Mouse (Mus musculus) forebrain, embryonic 10.5 days (tissue): ENCODE measurements around the gene Nobox. TPM values are rescaled to one million over a fixed set of nuclear protein-coding genes. Genes with fewer than 3 reads are reported as not detected.

Source experiments
- DNase-seq: peaks from one replicate; pipeline ENCODE4 v3.0.0-alpha.2; 2017; ENCODE audit warnings: low spot score; ENCODE audit errors: extremely low spot score
- H3K27ac ChIP-seq: fragments of 300-500 bp; sonication (generic); 2 replicates; pipeline ENCODE4 v1.5.1; 2016; ENCODE audit warnings: mild to moderate bottlenecking
- H3K27me3 ChIP-seq: fragments of 300-500 bp; sonication (generic); 2 replicates; pipeline ENCODE4 v1.6.1; 2016; ENCODE audit warnings: mild to moderate bottlenecking; ENCODE audit not compliant: poor library complexity, severe bottlenecking
- H3K36me3 ChIP-seq: fragments of 300-500 bp; sonication (generic); replicated peaks from 2 replicates; pipeline ENCODE4 v1.6.1; 2016; ENCODE audit warnings: mild to moderate bottlenecking, moderate library complexity
- H3K4me1 ChIP-seq: fragments of 300-500 bp; sonication (generic); 2 replicates; pipeline ENCODE4 v1.6.1; 2016
- H3K4me3 ChIP-seq: fragments of 300-500 bp; sonication (generic); 2 replicates; pipeline ENCODE4 v1.5.1; 2016; ENCODE audit warnings: mild to moderate bottlenecking, moderate library complexity
- H3K9me3 ChIP-seq: fragments of 300-500 bp; sonication (generic); 2 replicates; pipeline ENCODE4 v1.6.1; 2016; ENCODE audit warnings: mild to moderate bottlenecking, moderate library complexity
- WGBS: fragments of 180-500 bp; shearing (Covaris S2); methylation state at CpG from one replicate; pipeline ENCODE4 v1.1.7; 2016; 5-methylcytosine and 5-hydroxymethylcytosine counted together
- polyA plus RNA-seq: library from polyadenylated mRNA; unstranded; fragments of >200 nt; fragmentation: Nextera tagmentation; extraction: Ambion mirVana; gene quantifications from 2 replicates; pipeline ENCODE4 v1.2.1, GENCODE M21; 2016

The Nobox gene
- not detected in 2 replicates for polyA plus RNA-seq

DNA sequence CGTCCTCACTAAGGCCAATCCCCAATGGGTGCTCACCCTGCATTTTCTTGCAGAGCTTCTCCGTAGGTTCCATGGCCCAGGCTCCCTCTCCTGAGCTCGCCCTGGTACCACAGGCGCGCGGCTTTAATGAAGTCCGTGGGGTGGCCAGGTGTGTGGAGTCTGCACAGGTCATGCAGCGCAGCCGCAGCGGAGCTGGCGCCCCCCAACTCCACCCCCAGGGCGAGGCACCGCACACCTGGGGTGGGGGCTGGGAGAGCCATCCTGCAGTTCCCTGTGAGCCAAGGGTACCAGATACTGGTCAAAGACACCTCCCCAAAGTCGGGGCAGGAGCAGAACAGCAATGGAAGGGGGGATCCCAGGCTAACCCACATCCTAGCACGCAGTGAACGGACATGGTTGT, at the start of gene Nobox:
Gene Nobox, minus strand, starts transcription at position 101 of the 400 bp plus-strand sequence.
- H3K4me3 ChIP-seq, result no peak within 1 kb of the TSS
- WGBS, result 66% methylated on average over 16 of the region's 16 CpGs
- H3K27me3 ChIP-seq, result no peaks in the 10 kb centered on the region
- peaks cover 7% of the 10 kb centered on the region for H3K4me1 ChIP-seq
- H3K36me3 ChIP-seq, result no peaks in the 10 kb centered on the region
- no peaks in the 10 kb centered on the region for H3K9me3 ChIP-seq
- DNase-seq, result no peak
- no peak within 1 kb of the TSS for H3K27ac ChIP-seq

DNA sequence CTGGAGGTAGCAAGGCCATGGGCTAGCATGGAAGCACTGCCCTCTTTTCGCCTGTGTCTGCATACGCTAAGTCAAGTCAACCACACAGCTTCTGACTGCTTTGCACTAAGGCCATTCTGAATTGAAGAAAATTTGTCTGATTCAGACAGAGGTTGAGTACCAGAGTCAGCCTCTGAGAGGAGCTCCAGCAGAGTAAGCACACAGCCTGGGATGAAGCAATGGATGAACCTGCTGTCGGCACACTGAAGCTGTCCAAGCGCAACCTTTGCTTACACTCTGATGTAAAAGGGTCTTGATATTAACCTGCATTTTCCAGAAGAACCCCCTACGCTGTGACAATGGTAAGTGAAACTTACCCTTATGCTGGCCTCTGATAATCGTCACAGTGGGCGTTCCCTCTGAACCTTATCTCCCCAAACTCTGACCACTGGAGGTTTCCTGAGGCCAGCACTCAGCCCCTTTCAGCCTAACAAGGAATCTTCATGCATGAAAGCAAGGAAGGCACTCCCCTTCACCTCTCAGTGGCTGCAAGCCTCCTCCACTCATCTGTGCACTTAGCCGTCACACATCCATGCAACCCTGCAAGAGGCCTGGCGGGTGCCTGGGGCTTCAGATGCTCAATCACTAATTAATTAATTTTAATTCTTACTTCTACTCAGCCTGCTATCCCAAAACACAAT, 45.3 kb upstream of the Nobox start:
- no peak for DNase-seq
- Histone ChIP-seq H3K27ac (no peak overlapping the region), H3K27me3 (no peaks in the 10 kb centered on the region), H3K36me3 (no peaks in the 10 kb centered on the region), H3K4me3 (no peak overlapping the region), H3K9me3 (no peaks in the 10 kb centered on the region), H3K4me1 (peaks cover 9% of the 10 kb centered on the region)
- 85% methylated on average over 9 of the region's 9 CpGs for WGBS

DNA sequence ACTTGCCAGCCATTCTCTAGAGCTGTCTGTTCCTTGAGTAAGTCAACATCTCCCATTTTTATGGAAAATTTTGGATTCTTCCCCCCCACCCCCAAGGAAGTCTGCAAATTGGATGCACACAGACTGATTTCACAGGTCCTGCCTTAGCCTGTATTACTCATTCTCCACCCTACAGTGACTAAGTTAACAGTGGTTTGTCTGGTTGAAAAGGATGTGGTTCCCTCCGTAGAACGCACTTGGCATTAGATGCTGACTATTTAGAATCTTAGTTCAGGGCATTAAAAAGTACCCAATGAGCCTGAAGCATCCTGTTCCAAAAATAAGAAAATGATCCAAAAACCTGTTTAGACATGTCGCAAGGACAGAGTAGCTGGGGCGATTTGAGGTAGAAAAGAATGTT, 44.1 kb upstream of the Nobox start:
- Histone ChIP-seq H3K4me1 (peaks cover 9% of the 10 kb centered on the region), H3K27me3 (no peaks in the 10 kb centered on the region), H3K36me3 (no peaks in the 10 kb centered on the region), H3K9me3 (no peaks in the 10 kb centered on the region), H3K27ac (no peak overlapping the region), H3K4me3 (no peak overlapping the region)
- no peak for DNase-seq
- 93% methylated on average over 4 of the region's 4 CpGs for WGBS

GRCm38 (mm10) chr6:43349083-43349482, 39.7 kb upstream of the Nobox start:
- Histone ChIP-seq H3K27ac (no peak overlapping the region), H3K9me3 (no peaks in the 10 kb centered on the region), H3K27me3 (no peaks in the 10 kb centered on the region), H3K4me3 (no peak overlapping the region), H3K36me3 (no peaks in the 10 kb centered on the region), H3K4me1 (no peaks in the 10 kb centered on the region)
- no peak for DNase-seq
- 76% methylated on average over 4 of the region's 4 CpGs for WGBS

GRCm38 (mm10) chr6:43347637-43348036, 38.3 kb upstream of the Nobox start:
- H3K27me3 ChIP-seq, result no peaks in the 10 kb centered on the region
- H3K9me3 ChIP-seq, result no peaks in the 10 kb centered on the region
- no peak for DNase-seq
- no peak overlapping the region for H3K4me3 ChIP-seq
- no peak overlapping the region for H3K27ac ChIP-seq
- no peaks in the 10 kb centered on the region for H3K36me3 ChIP-seq
- WGBS, result 84% methylated on average over 1 of the region's 1 CpGs
- no peaks in the 10 kb centered on the region for H3K4me1 ChIP-seq

DNA sequence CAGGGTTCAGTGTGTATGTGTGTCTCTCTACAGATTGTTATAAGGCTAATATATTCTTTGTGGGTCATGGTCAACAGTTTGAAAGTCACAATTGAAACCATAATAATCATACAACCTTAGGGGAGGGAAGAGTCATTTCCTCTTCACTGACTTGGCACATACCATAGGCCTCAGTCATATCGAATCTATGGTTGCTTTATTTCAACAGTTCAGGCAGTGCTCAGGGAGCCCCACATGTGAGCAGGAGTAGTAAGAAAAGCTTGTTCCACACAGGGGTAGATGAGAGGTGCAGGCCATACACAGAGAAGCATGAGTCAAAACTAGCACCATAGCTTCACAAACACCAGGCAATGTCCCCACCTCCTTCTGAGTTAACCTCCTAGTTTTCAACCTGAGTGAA, 33.7 kb upstream of the Nobox start:
- whole genome bisulfite sequencing, result 97% methylated on average over 1 of the region's 1 CpGs
- Histone ChIP-seq H3K4me3 (no peak overlapping the region), H3K4me1 (peaks cover 18% of the 10 kb centered on the region; the same call in 1 of the 2 replicates), H3K27ac (no peak overlapping the region), H3K36me3 (no peaks in the 10 kb centered on the region), H3K9me3 (no peaks in the 10 kb centered on the region), H3K27me3 (no peaks in the 10 kb centered on the region)
- DNase-seq, result no peak

GRCm38 (mm10) chr6:43342386-43342785, 33.0 kb upstream of the Nobox start:
- no peak for DNase-seq
- Histone ChIP-seq H3K4me1 (peaks cover 21% of the 10 kb centered on the region; the same call in 1 of the 2 replicates), H3K4me3 (no peak overlapping the region), H3K36me3 (no peaks in the 10 kb centered on the region), H3K27me3 (no peaks in the 10 kb centered on the region), H3K9me3 (no peaks in the 10 kb centered on the region), H3K27ac (no peak overlapping the region)
- 83% methylated on average over 2 of the region's 2 CpGs for WGBS

DNA sequence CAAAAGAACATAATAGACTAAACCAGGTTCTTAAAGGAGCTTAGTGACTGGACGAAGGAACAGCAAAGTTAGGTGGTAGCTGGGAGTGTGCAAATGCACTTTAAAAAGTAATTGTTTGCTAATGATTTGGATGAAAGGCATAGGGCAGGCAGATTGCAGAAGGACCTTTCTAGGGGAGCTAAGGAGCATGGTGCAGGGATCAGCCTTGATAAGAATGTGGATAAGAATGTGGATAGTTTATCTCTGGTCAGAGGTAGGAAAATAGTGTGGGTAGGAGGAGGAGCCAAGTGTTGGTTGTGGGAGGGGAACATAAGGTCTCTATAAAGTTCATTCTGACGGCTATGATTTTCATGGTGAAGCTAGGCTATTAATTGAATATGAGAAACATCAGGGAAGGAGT, 29.4 kb upstream of the Nobox start:
- Histone ChIP-seq H3K27me3 (no peaks in the 10 kb centered on the region), H3K4me1 (peaks cover 21% of the 10 kb centered on the region; the same call in 1 of the 2 replicates), H3K27ac (no peak overlapping the region), H3K36me3 (no peaks in the 10 kb centered on the region), H3K4me3 (no peak overlapping the region), H3K9me3 (no peaks in the 10 kb centered on the region)
- WGBS, result 61% methylated on average over 2 of the region's 2 CpGs
- DNase-seq, result no peak

DNA sequence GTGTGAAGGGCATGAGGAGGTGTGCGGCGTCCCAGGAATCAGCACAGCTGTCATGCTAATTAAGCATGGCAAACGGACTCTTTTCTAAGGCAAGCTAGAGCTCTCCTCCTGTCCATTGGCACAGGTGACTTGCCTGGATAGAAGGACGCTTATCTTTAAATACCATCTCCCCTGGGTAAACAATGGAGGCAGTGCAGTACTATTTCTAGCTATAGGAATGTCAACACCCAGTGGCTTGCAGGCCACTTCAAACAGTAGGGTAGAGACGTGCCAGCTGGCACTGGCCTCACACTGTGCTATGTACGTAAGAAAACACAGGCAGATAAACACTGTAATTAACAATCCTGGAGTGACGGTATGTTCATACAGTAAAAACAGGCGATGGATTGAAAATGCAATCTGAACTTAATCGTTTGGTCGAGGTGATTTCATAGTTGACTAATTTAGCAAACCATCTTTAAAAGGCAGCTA, 28.2 kb upstream of the Nobox start:
- no peaks in the 10 kb centered on the region for H3K27me3 ChIP-seq
- H3K36me3 ChIP-seq, result no peaks in the 10 kb centered on the region
- H3K4me3 ChIP-seq, result no peak overlapping the region
- WGBS, result 71% methylated on average over 10 of the region's 10 CpGs
- no peak overlapping the region for H3K27ac ChIP-seq
- DNase-seq, result no peak
- H3K4me1 ChIP-seq, result peaks cover 26% of the 10 kb centered on the region; the same call in 1 of the 2 replicates
- H3K9me3 ChIP-seq, result no peaks in the 10 kb centered on the region

- 90% methylated on average over 3 of the region's 3 CpGs for WGBS
- peaks cover 21% of the 10 kb centered on the region; the same call in 1 of the 2 replicates for H3K4me1 ChIP-seq
- H3K4me3 ChIP-seq, result no peak overlapping the region
- no peaks in the 10 kb centered on the region for H3K27me3 ChIP-seq
- H3K27ac ChIP-seq, result no peak overlapping the region
- H3K36me3 ChIP-seq, result no peaks in the 10 kb centered on the region
- DNase-seq, result no peak
- H3K9me3 ChIP-seq, result no peaks in the 10 kb centered on the region
These were observed 26.4 kb upstream of the Nobox start for GRCm38 (mm10) chr6:43335619-43336234.

DNA sequence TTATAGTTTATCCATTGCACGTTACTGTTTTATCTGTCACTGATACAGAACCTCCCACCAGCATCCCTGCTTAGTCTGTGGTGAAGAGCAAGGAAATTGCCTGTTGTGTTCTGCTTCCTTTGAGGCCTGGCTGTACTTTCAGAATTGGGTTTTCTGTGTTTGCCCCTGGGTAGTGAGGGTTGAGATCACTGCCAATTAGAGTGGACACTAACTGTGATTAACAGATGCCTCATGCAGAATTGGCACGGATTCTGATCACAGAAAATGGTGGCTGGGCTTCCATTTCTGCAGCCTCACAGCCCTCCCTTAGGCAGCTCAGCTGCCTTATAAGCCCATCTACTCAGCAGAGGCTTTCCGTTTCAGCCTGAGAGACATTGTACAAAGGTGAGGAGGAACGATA, 24.1 kb upstream of the Nobox start:
- Histone ChIP-seq H3K4me3 (no peak overlapping the region), H3K27ac (no peak overlapping the region), H3K4me1 (peaks cover 9% of the 10 kb centered on the region; the same call in 1 of the 2 replicates), H3K36me3 (no peaks in the 10 kb centered on the region), H3K27me3 (no peaks in the 10 kb centered on the region), H3K9me3 (no peaks in the 10 kb centered on the region)
- DNase-seq, result no peak
- 66% methylated on average over 4 of the region's 4 CpGs for WGBS

GRCm38 (mm10) chr6:43312961-43313656, 3.8 kb upstream of the Nobox start:
- peaks cover 7% of the 10 kb centered on the region for H3K4me1 ChIP-seq
- peak overlapping the region; percentile 53; the same call in 1 of the 2 replicates for H3K27ac ChIP-seq
- H3K36me3 ChIP-seq, result no peaks in the 10 kb centered on the region
- WGBS, result 67% methylated on average over 8 of the region's 8 CpGs
- no peaks in the 10 kb centered on the region for H3K27me3 ChIP-seq
- no peak for DNase-seq
- no peak overlapping the region for H3K4me3 ChIP-seq
- no peaks in the 10 kb centered on the region for H3K9me3 ChIP-seq

DNA sequence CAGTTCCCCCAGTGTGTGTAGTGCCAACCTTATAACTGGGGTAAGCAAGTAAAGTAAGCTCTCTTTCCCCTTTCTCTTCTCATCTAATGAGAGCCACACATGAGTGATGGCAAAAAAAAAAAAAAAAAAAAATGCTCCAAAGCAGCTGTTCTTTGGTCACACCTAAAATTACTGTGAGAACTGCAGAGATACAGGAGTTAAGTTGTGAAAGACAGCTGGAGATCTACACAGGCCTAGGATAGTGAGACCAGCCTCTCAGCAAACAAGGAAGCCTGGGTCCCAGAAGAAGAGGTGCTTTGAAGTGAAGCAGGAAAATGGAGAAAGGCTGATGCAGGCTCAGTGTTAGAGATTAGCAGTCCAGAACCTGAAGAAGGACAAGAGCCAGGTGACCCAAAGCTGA, 3.2 kb upstream of the Nobox start:
- no peaks in the 10 kb centered on the region for H3K9me3 ChIP-seq
- H3K36me3 ChIP-seq, result no peaks in the 10 kb centered on the region
- peak overlapping the region; percentile 53; the same call in 1 of the 2 replicates for H3K27ac ChIP-seq
- DNase-seq, result no peak
- H3K4me3 ChIP-seq, result no peak overlapping the region
- no peaks in the 10 kb centered on the region for H3K27me3 ChIP-seq
- peaks cover 7% of the 10 kb centered on the region for H3K4me1 ChIP-seq
